Mouse (Mus musculus) layer of hippocampus, postnatal 14 days (tissue): ENCODE results near the gene 1700028J19Rik. TPM values are rescaled to one million over a fixed set of nuclear protein-coding genes. Genes with fewer than 3 reads are reported as not detected.
A peak's percentile ranks its signal among the peaks of the same experiment; 100 is the strongest.
"Not testable (repeated sequence)": the region's sequence is repeated elsewhere in the genome, so short reads cannot be mapped to it uniquely, and the experiment has no call there.

Experiments used
- DNase-seq, 2 experiments: peaks; one replicate each; pipeline ENCODE4 v3.0.0; 2021 to 2022; ENCODE audit warnings: low spot score in 2 of 2, mixed read lengths in 1 of 2
- total RNA-seq, 2 experiments: library from RNA; stranded (reverse); gene quantifications; 2 replicates each; pipeline ENCODE4 v1.2.3; 2021

Gene 1700028J19Rik
- total RNA-seq, 2 experiments from 2014 or later = 1.4 to 1.5 TPM

DNA sequence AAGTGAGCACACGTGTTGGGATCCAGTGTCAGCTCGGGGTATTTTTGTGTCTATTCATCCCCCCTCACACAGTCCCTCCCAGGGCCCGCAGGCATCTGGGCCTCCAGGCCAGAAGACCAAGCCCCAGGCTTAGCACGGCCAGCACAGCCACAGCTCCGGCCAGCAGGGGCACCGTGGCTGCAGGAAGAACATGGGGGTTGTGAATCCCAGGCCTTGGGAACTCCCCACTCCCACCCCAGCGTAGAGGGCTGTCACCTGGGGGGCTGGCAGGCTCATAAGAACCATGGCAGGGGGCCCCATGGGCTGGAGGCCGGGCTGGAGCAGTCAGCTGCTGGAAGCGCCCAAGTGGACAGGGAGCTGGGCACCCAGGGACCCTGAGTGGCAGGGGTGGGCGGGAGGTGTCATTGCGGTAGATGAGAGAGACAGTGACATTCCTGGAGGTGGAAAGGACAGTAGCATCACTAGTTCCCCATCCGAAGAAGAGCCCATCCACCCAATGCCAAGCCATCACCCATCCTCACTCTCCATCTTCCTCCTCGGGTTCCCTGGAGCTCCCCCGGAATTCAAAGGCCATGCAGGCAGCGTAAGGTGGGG is 6.6 kb upstream of the 1700028J19Rik start:
- no peak for DNase-seq

DNA sequence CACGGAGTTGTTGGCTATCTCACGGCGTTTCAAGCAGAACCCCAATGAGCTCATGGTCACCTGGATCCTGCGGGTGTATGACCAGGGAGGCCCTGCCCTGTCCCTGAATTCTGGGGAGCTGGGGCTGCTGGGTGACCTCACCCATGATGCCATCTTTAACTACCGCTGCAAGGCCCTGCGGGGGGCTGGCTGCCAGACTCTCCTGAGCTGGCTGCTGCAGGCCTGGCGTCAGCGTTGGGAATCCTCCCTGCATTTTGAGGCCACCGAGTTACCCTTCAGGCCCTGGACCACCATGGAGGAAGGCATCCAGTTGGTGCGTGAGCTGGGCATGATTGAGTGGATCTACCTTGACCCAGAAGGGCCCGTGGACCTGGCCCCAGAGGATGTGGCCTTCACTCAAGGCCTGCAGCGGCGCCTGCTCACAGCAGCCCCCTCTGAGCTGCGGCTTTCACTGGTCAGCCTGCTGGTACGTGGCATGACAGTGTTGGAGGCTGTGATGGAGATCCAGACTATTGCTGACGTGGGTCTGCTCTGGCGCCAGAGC is 4.3 kb upstream of the 1700028J19Rik start:
- not testable (repeated sequence) for DNase-seq

GRCm38 (mm10) chr7:44249248-44249647 is 2.8 kb upstream of the 1700028J19Rik start:
- no peak for DNase-seq

DNA sequence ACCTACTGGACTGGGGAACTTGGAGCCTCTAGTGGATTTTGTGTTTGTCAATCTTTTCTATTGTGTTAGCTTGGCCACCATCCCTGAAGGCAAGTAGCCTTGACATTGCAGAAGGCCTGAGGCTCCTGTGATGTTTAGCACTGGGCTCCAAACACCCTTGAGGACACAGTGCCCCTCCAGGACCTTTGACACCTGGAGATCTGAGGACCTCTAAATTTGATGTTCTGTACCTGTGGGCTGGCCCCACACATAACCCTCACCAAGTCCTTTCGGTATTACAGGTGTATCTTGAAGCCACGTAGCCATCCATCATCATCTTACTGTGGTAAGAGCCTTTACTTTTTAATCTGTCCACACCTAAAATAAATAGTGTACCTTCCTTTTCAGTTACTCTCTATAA is 1.5 kb upstream of the 1700028J19Rik start:
- DNase-seq = no peak

- peak in 1 of 2 experiments; percentile 57 for DNase-seq
These were observed 532 bp upstream of the 1700028J19Rik start for GRCm38 (mm10) chr7:44246984-44247470.

DNA sequence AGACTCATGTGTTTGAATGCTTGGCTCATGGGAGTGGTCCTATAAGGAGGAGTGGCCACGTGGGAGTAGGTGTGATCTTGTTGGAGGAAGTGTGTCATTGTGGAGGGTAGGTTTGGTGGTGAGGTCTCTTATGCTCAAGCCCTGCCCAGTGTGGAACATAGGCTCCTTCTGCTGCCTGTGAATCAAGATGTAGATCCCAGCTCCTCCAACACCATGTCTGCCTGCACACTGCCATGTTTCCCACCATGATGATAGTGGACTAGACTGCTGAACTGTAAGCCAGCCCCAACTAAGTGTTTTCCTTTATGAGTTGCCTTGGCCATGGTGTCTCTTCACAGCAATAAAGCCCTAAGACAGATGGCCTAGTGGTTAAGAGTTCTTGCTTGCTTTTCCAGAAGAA is 2.4 kb downstream of the 1700028J19Rik start:
- no peak for DNase-seq

- no peak for DNase-seq
These were observed 5.3 kb downstream of the 1700028J19Rik start for GRCm38 (mm10) chr7:44241163-44241562.

- DNase-seq = no peak
These were observed 5.8 kb downstream of the 1700028J19Rik start for GRCm38 (mm10) chr7:44240712-44241111.

DNA sequence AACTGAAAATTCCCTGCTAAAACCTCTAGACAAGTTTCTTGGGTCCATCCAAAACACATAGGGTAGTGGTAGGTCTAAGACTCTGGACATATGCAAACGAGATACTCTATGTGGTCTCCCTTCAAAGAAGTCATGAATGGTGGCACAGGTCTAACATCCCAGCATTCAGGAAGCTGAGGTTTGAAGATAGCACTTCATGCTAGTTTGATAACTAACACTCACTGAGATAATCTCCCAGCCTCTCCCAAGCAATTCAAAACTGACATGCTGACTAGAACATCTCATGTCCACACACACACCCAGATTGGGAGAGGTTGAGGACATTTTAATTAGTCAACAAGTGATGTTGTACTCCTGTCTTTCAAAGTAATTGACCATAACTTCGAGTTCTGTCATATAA is 6.6 kb downstream of the 1700028J19Rik start:
- no peak for DNase-seq

GRCm38 (mm10) chr7:44235909-44236308 is 10.6 kb downstream of the 1700028J19Rik start, which contains the start of gene Gm36864:
Gene Gm36864 (plus strand): TSS chr7:44236177.
- DNase-seq = no peak

- DNase-seq = no peak
These were observed 21.4 kb downstream of the 1700028J19Rik start, which contains the start of gene Klk1 for GRCm38 (mm10) chr7:44225076-44225475. Gene Klk1 (plus strand): TSS chr7:44225360.

DNA sequence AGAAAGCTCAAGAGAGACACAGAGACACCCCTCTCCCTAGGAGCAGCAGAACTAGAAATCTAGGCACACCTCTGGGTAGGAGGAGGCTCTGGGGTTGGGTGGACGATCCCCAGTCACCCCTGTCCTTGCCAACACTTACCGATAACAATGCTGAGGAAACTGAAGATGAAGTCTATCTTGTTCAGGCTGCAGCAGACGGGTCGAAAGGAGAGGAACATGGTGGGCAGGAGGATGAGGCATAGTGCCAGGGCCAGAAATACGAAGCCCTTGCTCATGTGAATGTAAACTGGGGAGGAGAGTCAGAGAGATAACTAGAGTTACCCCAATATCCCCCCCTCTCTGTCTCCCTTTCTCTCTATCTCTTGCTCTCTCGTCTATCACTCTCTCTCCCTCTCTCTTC is 24.2 kb downstream of the 1700028J19Rik start:
- not testable (repeated sequence) for DNase-seq

- not testable (repeated sequence) for DNase-seq
These were observed 24.9 kb downstream of the 1700028J19Rik start for GRCm38 (mm10) chr7:44221601-44222000.

- DNase-seq = no peak
These were observed 30.9 kb downstream of the 1700028J19Rik start, which contains the start of gene Klk1b5 for GRCm38 (mm10) chr7:44215645-44216044. Gene Klk1b5 (plus strand): TSS chr7:44215945.

- no peak for DNase-seq
These were observed 38.2 kb downstream of the 1700028J19Rik start for GRCm38 (mm10) chr7:44208307-44208706.

DNA sequence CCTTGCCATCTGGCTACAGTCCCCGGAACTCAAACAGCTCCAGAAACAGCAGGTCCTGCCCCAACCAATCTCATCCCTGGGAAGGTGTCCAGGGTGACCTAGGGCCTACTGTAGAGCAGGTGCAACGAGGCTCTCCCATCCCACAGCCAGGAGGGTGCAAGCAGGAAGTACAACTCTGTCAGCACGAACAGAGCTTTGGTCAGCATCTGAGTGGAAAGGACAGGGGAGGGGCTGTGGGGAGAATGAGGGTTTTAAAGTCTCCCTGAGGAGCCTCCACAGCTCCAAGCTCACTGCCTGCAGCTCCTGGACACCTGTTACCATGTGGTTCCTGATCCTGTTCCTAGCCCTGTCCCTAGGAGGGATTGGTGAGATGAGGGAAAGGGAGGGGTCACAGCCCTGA is 39.4 kb downstream of the 1700028J19Rik start, which contains the start of gene Klk1b4:
TSS of gene Klk1b4 (plus strand) at position 301 of the 400 bp plus-strand sequence.
- not testable (repeated sequence) for DNase-seq

DNA sequence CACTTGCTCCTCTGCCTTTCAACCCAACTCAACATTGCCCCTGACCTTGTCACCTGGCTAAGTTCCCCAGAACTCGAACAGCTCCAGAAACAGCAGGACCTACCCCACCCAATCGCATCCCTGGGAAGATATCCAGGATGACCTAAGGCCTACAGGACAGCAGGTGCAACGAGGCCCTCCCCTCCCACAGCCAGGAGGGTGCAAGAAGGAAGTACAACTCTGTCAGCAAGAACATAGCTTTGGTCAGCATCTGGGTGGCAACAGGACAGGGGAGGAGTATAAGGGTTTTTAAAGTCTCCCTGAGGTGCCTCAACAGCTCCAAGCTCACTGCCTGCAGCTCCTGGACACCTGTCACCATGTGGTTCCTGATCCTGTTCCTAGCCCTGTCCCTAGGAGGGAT is 48.6 kb downstream of the 1700028J19Rik start, which contains the start of gene Klk1b3:
TSS of gene Klk1b3 (plus strand) at position 301 of the 400 bp plus-strand sequence.
- DNase-seq = no peak

DNA sequence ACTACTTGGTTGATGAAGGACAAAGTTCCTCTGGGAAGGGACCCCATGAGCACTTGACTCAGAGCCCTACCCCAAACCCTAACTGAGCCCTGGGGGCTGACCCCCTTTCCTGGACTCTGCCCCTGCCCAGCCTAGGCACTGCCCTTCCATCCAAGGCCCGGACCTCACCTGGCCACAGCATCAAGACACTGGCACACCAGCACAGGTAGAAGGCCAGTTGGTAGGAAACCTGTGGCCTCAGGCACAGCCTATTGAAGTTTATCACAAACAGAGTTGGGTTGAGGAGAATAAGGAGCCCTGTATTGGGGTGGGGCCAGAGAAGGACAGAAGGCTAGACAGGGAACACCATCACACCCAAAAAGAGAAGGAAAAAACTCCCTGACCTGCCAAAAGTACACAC is 53.0 kb downstream of the 1700028J19Rik start:
- not testable (repeated sequence) for DNase-seq

GRCm38 (mm10) chr7:44187936-44188335 is 58.6 kb downstream of the 1700028J19Rik start, which contains the start of gene Klk1b24:
Gene Klk1b24 (plus strand): TSS chr7:44188236.
- DNase-seq = not testable (repeated sequence)

GRCm38 (mm10) chr7:44186516-44186915 is 60.0 kb downstream of the 1700028J19Rik start:
- not testable (repeated sequence) for DNase-seq
